Mouse (Mus musculus): ENCODE measurements around the gene Gpx4. TPM values are rescaled to one million over a fixed set of nuclear protein-coding genes. Genes with fewer than 3 reads are reported as not detected.
"Not testable (repeated sequence)": the region's sequence is repeated elsewhere in the genome, so short reads cannot be mapped to it uniquely, and the experiment has no call there.

The Gpx4 gene
- total RNA-seq, 4 experiments from 2014 or later, result 472 to 551 (median 538) TPM

GRCm38 (mm10) chr10:80050244-80050643 lies 3.3 kb downstream of the Gpx4 start:
- no peak for DNase-seq (ENCODE audit: low spot score in 2 of 2)

GRCm38 (mm10) chr10:80050885-80051617 lies 4.1 kb downstream of the Gpx4 start:
- no peak for DNase-seq (ENCODE audit: low spot score in 2 of 2)

- no peak for DNase-seq (ENCODE audit: low spot score in 2 of 2)
These were observed 4.8 kb downstream of the Gpx4 start for GRCm38 (mm10) chr10:80051618-80052373.

- no peak for DNase-seq (ENCODE audit: low spot score in 2 of 2)
These were observed 5.4 kb downstream of the Gpx4 start for GRCm38 (mm10) chr10:80052374-80052764.

GRCm38 (mm10) chr10:80053259-80053780 lies 6.4 kb downstream of the Gpx4 start:
- DNase-seq (ENCODE audit: low spot score in 2 of 2), result peak; percentile 94 to 100

- peak in 1 of 2 experiments; percentile 61 for DNase-seq (ENCODE audit: low spot score in 2 of 2)
These were observed 7.2 kb downstream of the Gpx4 start for GRCm38 (mm10) chr10:80053831-80054815.

GRCm38 (mm10) chr10:80054911-80055310 lies 7.9 kb downstream of the Gpx4 start:
- not testable (repeated sequence) for DNase-seq (ENCODE audit: low spot score in 2 of 2)

GRCm38 (mm10) chr10:80055364-80055763 lies 8.4 kb downstream of the Gpx4 start:
- DNase-seq (ENCODE audit: low spot score in 2 of 2), result no peak

- DNase-seq (ENCODE audit: low spot score in 2 of 2), result no peak
These were observed 8.9 kb downstream of the Gpx4 start for GRCm38 (mm10) chr10:80055891-80056290.

- DNase-seq (ENCODE audit: low spot score in 2 of 2), result no peak
These were observed 9.5 kb downstream of the Gpx4 start for GRCm38 (mm10) chr10:80056506-80056905.

GRCm38 (mm10) chr10:80056976-80057682 lies 10.2 kb downstream of the Gpx4 start:
- no peak for DNase-seq (ENCODE audit: low spot score in 2 of 2)

GRCm38 (mm10) chr10:80057683-80058326 lies 10.8 kb downstream of the Gpx4 start:
- DNase-seq (ENCODE audit: low spot score in 2 of 2), result no peak

- no peak for DNase-seq (ENCODE audit: low spot score in 2 of 2)
These were observed 16.1 kb downstream of the Gpx4 start for GRCm38 (mm10) chr10:80063104-80063503.

GRCm38 (mm10) chr10:80063877-80064650 lies 17.1 kb downstream of the Gpx4 start:
- DNase-seq (ENCODE audit: low spot score in 2 of 2), result no peak

GRCm38 (mm10) chr10:80069251-80069650 lies 22.3 kb downstream of the Gpx4 start:
- DNase-seq (ENCODE audit: low spot score in 2 of 2), result no peak

- no peak for DNase-seq (ENCODE audit: low spot score in 2 of 2)
These were observed 23.0 kb downstream of the Gpx4 start for GRCm38 (mm10) chr10:80069948-80070450.

GRCm38 (mm10) chr10:80070837-80071515 lies 24.0 kb downstream of the Gpx4 start:
- DNase-seq (ENCODE audit: low spot score in 2 of 2), result peak in 1 of 2 experiments; percentile 75

GRCm38 (mm10) chr10:80071516-80071900 lies 24.5 kb downstream of the Gpx4 start:
- DNase-seq (ENCODE audit: low spot score in 2 of 2), result no peak
